Mouse (Mus musculus) lung, embryonic 16.5 days (tissue): Measurements from ENCODE around the gene Ier2. TPM values are rescaled to one million over a fixed set of nuclear protein-coding genes. Genes with fewer than 3 reads are reported as not detected.
A peak's percentile ranks its signal among the peaks of the same experiment; 100 is the strongest.

ENCODE experiments used
- ATAC-seq: fragments of 200-750 bp; cut with Nextera tagmentation; 2 replicates; pipeline ENCODE4 v1.8.0; 2017; ENCODE audit warnings: low read depth, mild to moderate bottlenecking, moderate library complexity
- H3K27ac ChIP-seq: fragments of 300-500 bp; sonication (generic); 2 replicates; pipeline ENCODE4 v1.5.1; 2014; ENCODE audit warnings: mild to moderate bottlenecking, control low read depth, low read length
- H3K27me3 ChIP-seq: fragments of 300-500 bp; sonication (generic); 2 replicates; pipeline ENCODE4 v1.6.1; 2014; ENCODE audit warnings: low read depth, low read length, mixed read lengths; ENCODE audit not compliant: control insufficient read depth, insufficient read depth
- H3K36me3 ChIP-seq: fragments of 300-500 bp; sonication (generic); 2 replicates; pipeline ENCODE4 v1.6.1; 2014; ENCODE audit warnings: low read length; ENCODE audit not compliant: control insufficient read depth, insufficient read depth
- H3K4me1 ChIP-seq: fragments of 300-500 bp; sonication (generic); replicated peaks from 2 replicates; pipeline ENCODE4 v1.6.1; 2014; ENCODE audit warnings: low read length, mixed read lengths; ENCODE audit not compliant: control insufficient read depth, insufficient read depth
- H3K4me2 ChIP-seq: fragments of 300-500 bp; sonication (generic); 2 replicates; pipeline ENCODE4 v1.6.1; 2014; ENCODE audit warnings: low read depth, low read length, control low read depth
- H3K4me3 ChIP-seq: fragments of 300-500 bp; sonication (generic); 2 replicates; pipeline ENCODE4 v1.5.1; 2014; ENCODE audit warnings: mild to moderate bottlenecking, low read length, control low read depth
- H3K9ac ChIP-seq: fragments of 300-500 bp; sonication (generic); 2 replicates; pipeline ENCODE4 v1.6.1; 2014; ENCODE audit warnings: low read length, control low read depth
- H3K9me3 ChIP-seq: fragments of 300-500 bp; sonication (generic); 2 replicates; pipeline ENCODE4 v1.6.1; 2016; ENCODE audit warnings: low read length; ENCODE audit not compliant: control insufficient read depth
- WGBS: fragments of 180-500 bp; shearing (Covaris S2); extraction: QIAGEN DNeasy Blood & Tissue Kit; methylation state at CpG from one replicate; pipeline ENCODE4 v1.1.7; 2014; 5-methylcytosine and 5-hydroxymethylcytosine counted together
- polyA plus RNA-seq: library from polyadenylated mRNA; unstranded; fragments of >200 nt; fragmentation: Nextera tagmentation; extraction: Ambion mirVana; gene quantifications from 2 replicates; pipeline ENCODE4 v1.2.1, GENCODE M21; 2015

Ier2 gene
- polyA plus RNA-seq, 1 experiment from 2014 or later = 83.2 TPM

DNA sequence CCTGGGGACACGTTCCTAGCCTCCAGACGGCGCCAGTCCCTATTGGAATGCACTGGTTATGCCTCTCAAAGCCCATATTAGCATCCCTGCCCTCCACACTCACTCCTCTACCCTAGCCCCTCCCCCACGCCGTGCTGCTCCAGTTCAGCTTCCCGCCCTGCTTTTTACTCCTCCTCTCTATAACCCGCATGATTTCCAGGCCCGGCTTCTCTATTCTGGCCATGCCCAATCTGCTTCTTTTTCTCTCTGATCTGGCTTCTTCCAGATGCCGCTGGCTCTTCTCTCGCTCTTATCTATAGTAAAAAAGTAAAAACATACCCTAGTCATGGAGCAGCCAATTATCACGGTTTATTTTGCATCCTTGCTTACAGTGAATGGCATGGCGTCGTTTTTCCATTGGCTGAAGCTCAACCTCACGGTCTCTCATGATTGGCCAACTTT is 15.2 kb downstream of the Ier2 start:
- Histone ChIP-seq H3K36me3 (no peaks in the 10 kb centered on the region), H3K9me3 (no peaks in the 10 kb centered on the region), H3K27ac (peak overlapping the region; percentile 47), H3K4me3 (peak overlapping the region; percentile 10), H3K9ac (no peak overlapping the region), H3K27me3 (no peaks in the 10 kb centered on the region), H3K4me2 (peak overlapping the region; percentile 45), H3K4me1 (peaks cover 6% of the 10 kb centered on the region)
- 3% methylated on average over 14 of the region's 14 CpGs for WGBS
- peak; percentile 76 for ATAC-seq

DNA sequence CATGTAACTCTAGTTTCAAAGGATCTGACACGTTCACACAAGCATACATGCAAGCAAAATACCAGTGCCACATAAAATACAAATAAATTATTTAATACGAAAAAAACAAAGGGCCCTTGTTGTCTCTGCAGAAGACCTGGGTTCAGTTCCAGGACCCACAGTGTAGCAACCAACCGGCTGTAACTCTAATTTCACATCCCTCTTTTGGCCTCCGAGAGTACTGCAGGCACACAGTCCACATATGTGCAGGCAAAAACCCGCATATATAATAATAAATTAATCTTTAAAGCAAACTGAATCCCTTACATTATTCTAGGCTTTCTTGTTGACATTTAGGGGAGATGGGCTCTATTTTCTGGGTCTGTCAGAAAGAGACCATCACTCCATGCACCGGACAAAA is 15.9 kb downstream of the Ier2 start:
- ATAC-seq = no peak
- H3K27me3 ChIP-seq = no peaks in the 10 kb centered on the region
- H3K27ac ChIP-seq = no peak overlapping the region
- H3K4me2 ChIP-seq = peak overlapping the region; percentile 45; the same call in 1 of the 2 replicates
- peaks cover 6% of the 10 kb centered on the region for H3K4me1 ChIP-seq
- no peaks in the 10 kb centered on the region for H3K9me3 ChIP-seq
- 50% methylated on average over 6 of the region's 6 CpGs for WGBS
- H3K4me3 ChIP-seq = no peak overlapping the region
- H3K9ac ChIP-seq = no peak overlapping the region
- no peaks in the 10 kb centered on the region for H3K36me3 ChIP-seq

- Histone ChIP-seq H3K27ac (no peak overlapping the region), H3K4me3 (no peak overlapping the region), H3K9me3 (no peaks in the 10 kb centered on the region), H3K4me2 (no peak overlapping the region), H3K4me1 (peaks cover 14% of the 10 kb centered on the region), H3K36me3 (no peaks in the 10 kb centered on the region), H3K27me3 (no peaks in the 10 kb centered on the region), H3K9ac (no peak overlapping the region)
- no peak for ATAC-seq
- WGBS = 48% methylated on average over 5 of the region's 5 CpGs
These were observed 19.6 kb downstream of the Ier2 start for GRCm38 (mm10) chr8:84643019-84643418.

- Histone ChIP-seq H3K27ac (no peak overlapping the region), H3K9me3 (no peaks in the 10 kb centered on the region), H3K9ac (peak overlapping the region; percentile 3; the same call in 1 of the 2 replicates), H3K4me2 (no peak overlapping the region), H3K4me3 (no peak overlapping the region), H3K4me1 (peaks cover 11% of the 10 kb centered on the region), H3K27me3 (no peaks in the 10 kb centered on the region), H3K36me3 (no peaks in the 10 kb centered on the region)
- WGBS = 70% methylated on average over 1 of the region's 1 CpGs
- no peak for ATAC-seq
These were observed 20.9 kb downstream of the Ier2 start for GRCm38 (mm10) chr8:84641578-84642361.

GRCm38 (mm10) chr8:84640617-84641294 is 21.9 kb downstream of the Ier2 start:
- H3K4me2 ChIP-seq = no peak overlapping the region
- 0 out of 2 replicates have a peak overlapping the region, but pooled peaks have one; percentile 8 for H3K9ac ChIP-seq
- ATAC-seq = no peak
- no peaks in the 10 kb centered on the region for H3K27me3 ChIP-seq
- H3K27ac ChIP-seq = no peak overlapping the region; the same call in 1 of the 2 replicates
- peaks cover 18% of the 10 kb centered on the region for H3K4me1 ChIP-seq
- H3K4me3 ChIP-seq = no peak overlapping the region
- WGBS = 67% methylated on average over 7 of the region's 7 CpGs
- no peaks in the 10 kb centered on the region for H3K36me3 ChIP-seq
- H3K9me3 ChIP-seq = no peaks in the 10 kb centered on the region

- WGBS = 17% methylated on average over 9 of the region's 9 CpGs
- ATAC-seq = no peak
- Histone ChIP-seq H3K4me2 (peak overlapping the region; percentile 68), H3K27ac (peak overlapping the region; percentile 48), H3K4me3 (peak overlapping the region; percentile 64), H3K27me3 (no peaks in the 10 kb centered on the region), H3K36me3 (no peaks in the 10 kb centered on the region), H3K9me3 (no peaks in the 10 kb centered on the region), H3K4me1 (peaks cover 25% of the 10 kb centered on the region), H3K9ac (peak overlapping the region; percentile 63)
These were observed 22.6 kb downstream of the Ier2 start for GRCm38 (mm10) chr8:84640010-84640588.

- under 1% methylated on average over 92 of the region's 106 CpGs for WGBS
- H3K4me1 ChIP-seq = peaks cover 32% of the 10 kb centered on the region
- peak overlapping the region; percentile 91 for H3K27ac ChIP-seq
- no peaks in the 10 kb centered on the region for H3K36me3 ChIP-seq
- no peaks in the 10 kb centered on the region for H3K9me3 ChIP-seq
- H3K9ac ChIP-seq = peak overlapping the region; percentile 82
- no peaks in the 10 kb centered on the region for H3K27me3 ChIP-seq
- peak; percentile 93 for ATAC-seq
- H3K4me2 ChIP-seq = peak overlapping the region; percentile 96
- peak overlapping the region; percentile 64 for H3K4me3 ChIP-seq
These were observed 23.3 kb downstream of the Ier2 start for GRCm38 (mm10) chr8:84639162-84640009.

GRCm38 (mm10) chr8:84638555-84639161 is 24.0 kb downstream of the Ier2 start:
- under 1% methylated on average over 45 of the region's 52 CpGs for WGBS

More at GRCm38 (mm10) chr8:84638555-84639161, 24.0 kb downstream of the Ier2 start:
- Histone ChIP-seq H3K36me3 (no peaks in the 10 kb centered on the region), H3K9ac (peak overlapping the region; percentile 82), H3K4me2 (peak overlapping the region; percentile 96), H3K4me1 (peaks cover 33% of the 10 kb centered on the region), H3K27me3 (no peaks in the 10 kb centered on the region), H3K27ac (peak overlapping the region; percentile 91), H3K9me3 (no peaks in the 10 kb centered on the region), H3K4me3 (peak overlapping the region; percentile 61)
- peak; percentile 43 for ATAC-seq
